Mouse (Mus musculus) olfactory bulb, adult 2 months (tissue): ENCODE measurements around the gene Ctf2. TPM values are rescaled to one million over a fixed set of nuclear protein-coding genes. Genes with fewer than 3 reads are reported as not detected.

Experiments
- H3K27ac ChIP-seq: fragments of 200-500 bp; 2 replicates; pipeline ENCODE4 v1.5.1; 2012; ENCODE audit warnings: low read depth, low read length; ENCODE audit not compliant: insufficient read depth
- H3K4me1 ChIP-seq: fragments of 200-500 bp; 2 replicates; pipeline ENCODE4 v1.6.1; 2012; ENCODE audit warnings: low read length; ENCODE audit not compliant: control insufficient read depth, insufficient read depth
- H3K4me3 ChIP-seq: fragments of 200-500 bp; 2 replicates; pipeline ENCODE4 v1.5.1; 2012; ENCODE audit warnings: mild to moderate bottlenecking, low read depth, low read length, moderate library complexity; ENCODE audit not compliant: insufficient read depth
- CTCF ChIP-seq: fragments of 200-500 bp; IDR thresholded peaks from 2 replicates; pipeline ENCODE4 v1.5.1; 2012; ENCODE audit warnings: low read depth, mild to moderate bottlenecking, low read length, moderate library complexity; ENCODE audit not compliant: insufficient read depth
- POLR2A ChIP-seq: fragments of 200-500 bp; IDR thresholded peaks from 2 replicates; pipeline ENCODE4 v1.6.1; 2012; ENCODE audit warnings: mild to moderate bottlenecking, low read depth, low read length, moderate library complexity; ENCODE audit not compliant: insufficient read depth
- WGBS: fragments of 180-500 bp; shearing (Covaris S2); methylation state at CpG from one replicate; pipeline ENCODE4 v1.1.7; 2018; 5-methylcytosine and 5-hydroxymethylcytosine counted together
- polyA plus RNA-seq: library from polyadenylated mRNA; stranded (reverse); fragments of >200 nt; gene quantifications from 2 replicates; pipeline ENCODE4 v1.2.4, GENCODE M21; 2012; ENCODE audit warnings: low replicate concordance; ENCODE audit not compliant: missing spikeins, insufficient read depth, insufficient read length

Gene Ctf2
- polyA plus RNA-seq, 1 experiment: not detected

GRCm38 (mm10) chr7:127771262-127771661 lies 39.3 kb upstream of the Ctf2 start:
- peaks cover 23% of the 10 kb centered on the region for H3K4me1 ChIP-seq
- TF ChIP-seq CTCF (no peak), POLR2A (no peak)
- 55% methylated on average over 5 of the region's 5 CpGs for WGBS
- no peak overlapping the region for H3K4me3 ChIP-seq
- H3K27ac ChIP-seq: 0 out of 2 replicates have a peak overlapping the region, but pooled peaks have one; percentile 5

DNA sequence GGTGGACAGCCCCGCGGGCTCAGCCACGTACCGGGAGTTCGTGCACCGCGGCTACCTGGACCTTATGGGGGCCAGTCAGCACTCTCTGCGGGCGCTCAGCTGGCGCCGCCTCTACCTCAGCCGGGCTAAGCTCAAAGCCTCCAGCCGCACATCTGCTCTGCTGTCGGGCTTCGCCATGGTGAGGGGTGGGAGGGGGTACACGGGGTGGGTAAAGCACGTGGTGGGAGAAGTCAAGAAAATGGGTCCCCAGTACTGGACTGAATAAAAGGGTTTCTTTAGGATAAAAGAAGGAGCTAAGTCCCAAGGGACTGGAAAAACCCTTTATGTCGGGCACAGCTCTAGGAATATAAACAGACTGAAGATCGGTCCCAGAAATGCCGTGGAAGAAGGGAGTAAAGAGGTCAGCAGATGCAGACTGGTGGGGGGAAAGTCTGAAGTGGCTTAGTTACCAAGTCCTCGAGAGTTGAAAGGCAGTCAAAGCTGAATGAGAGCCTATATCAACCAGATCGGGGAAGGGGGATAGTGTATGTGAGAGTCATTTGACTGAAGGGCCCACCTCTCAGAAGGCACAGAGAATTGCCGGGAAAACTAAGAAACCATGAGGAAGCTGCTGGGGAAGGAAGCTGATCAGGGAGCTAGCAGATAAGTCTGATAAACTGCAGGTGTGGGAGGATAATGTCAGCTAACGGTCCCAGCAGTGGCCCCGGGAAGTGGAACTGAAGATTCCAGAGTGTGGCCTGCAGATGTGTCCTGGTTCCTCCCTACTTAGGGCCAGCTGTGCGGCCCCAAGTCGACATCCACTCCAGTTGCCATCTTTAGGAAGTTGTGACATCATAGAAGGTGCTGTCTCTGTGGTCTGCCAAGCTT lies 38.3 kb upstream of the Ctf2 start:
- peak overlapping the region; percentile 64 for H3K4me3 ChIP-seq
- peaks cover 23% of the 10 kb centered on the region for H3K4me1 ChIP-seq
- WGBS: 3% methylated on average over 27 of the region's 27 CpGs
- peak overlapping the region; percentile 92 for H3K27ac ChIP-seq
- TF ChIP-seq CTCF (no peak), POLR2A (no peak)

DNA sequence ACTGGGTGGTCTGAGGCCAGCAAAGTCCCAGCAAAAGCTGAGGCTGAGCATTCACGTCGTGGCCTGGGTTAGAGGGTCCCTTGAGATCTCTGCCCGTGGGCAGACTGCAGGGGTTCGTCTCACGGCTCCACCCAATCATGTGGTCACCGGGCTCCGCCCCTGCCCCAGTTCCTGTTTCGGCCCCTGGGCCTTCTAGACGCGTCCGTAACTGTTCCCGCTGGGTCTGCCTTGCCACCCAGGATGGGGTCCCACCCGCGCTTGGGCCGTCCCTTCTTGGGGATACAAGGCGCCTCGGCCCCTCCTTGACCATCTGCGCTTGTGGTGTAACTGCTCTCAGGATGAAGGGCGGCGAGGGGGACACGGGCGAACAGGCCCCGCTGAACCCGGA lies 37.7 kb upstream of the Ctf2 start, which contains the start of gene Orai3:
Gene Orai3, plus strand, starts transcription at position 165 of the 388 bp plus-strand sequence.
- H3K4me3 ChIP-seq: peak within 1 kb of the TSS; percentile 64
- peak within 1 kb of the TSS; percentile 92 for H3K27ac ChIP-seq
- H3K4me1 ChIP-seq: peaks cover 23% of the 10 kb centered on the region
- TF ChIP-seq CTCF (no peak), POLR2A (0 out of 2 replicates have a peak, but pooled peaks have one; percentile 52)
- WGBS: under 1% methylated on average over 24 of the region's 24 CpGs

- peak overlapping the region; percentile 64 for H3K4me3 ChIP-seq
- whole genome bisulfite sequencing: 2% methylated on average over 16 of the region's 16 CpGs
- no peak for TF ChIP-seq POLR2A
- TF ChIP-seq CTCF: no peak
- H3K27ac ChIP-seq: peak overlapping the region; percentile 92
- peaks cover 23% of the 10 kb centered on the region for H3K4me1 ChIP-seq
Observed at GRCm38 (mm10) chr7:127768997-127769593, 37.1 kb upstream of the Ctf2 start.

DNA sequence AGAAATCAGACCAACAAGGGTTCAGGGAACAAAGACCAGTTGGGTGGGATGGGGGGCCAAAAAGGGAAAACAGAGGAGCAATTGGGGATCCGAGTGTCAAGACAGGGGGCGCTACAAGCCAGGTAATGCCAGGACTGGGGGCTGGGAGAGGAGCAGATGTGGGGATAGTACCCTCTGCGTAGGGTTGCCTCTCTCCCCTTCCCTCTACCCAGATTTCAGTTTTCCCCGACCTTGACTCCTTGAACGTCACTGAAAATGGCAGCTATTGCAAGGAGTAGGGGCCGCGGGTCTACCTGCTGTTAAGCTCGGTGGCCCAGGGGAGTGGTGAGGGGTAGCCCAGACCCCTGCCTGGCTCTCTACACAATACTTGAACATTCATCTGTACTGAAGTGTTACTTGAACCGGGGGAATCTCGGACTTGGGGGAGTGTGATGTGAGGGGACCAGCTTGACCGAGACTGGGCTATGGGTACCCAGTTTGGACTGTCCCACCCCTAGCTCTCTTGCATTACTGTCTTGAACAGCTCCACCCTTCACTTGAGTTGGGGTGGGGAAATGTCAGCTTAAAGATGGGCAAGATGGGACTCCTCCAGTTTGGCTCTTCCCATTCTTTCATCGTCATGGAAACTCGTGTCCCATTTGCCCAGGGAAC lies 36.5 kb upstream of the Ctf2 start:
- WGBS: 48% methylated on average over 13 of the region's 13 CpGs

GRCm38 (mm10) chr7:127767671-127768345 lies 35.8 kb upstream of the Ctf2 start:
- no peak for TF ChIP-seq POLR2A
- no peak for TF ChIP-seq CTCF
- H3K4me3 ChIP-seq: no peak overlapping the region
- no peak overlapping the region for H3K27ac ChIP-seq
- WGBS: 92% methylated on average over 19 of the region's 19 CpGs
- peaks cover 23% of the 10 kb centered on the region for H3K4me1 ChIP-seq

More for the DNA sequence above, 36.5 kb upstream of the Ctf2 start:
- Histone ChIP-seq H3K27ac (peak overlapping the region; percentile 69; the same call in 1 of the 2 replicates), H3K4me1 (peaks cover 23% of the 10 kb centered on the region), H3K4me3 (peak overlapping the region; percentile 28; the same call in 1 of the 2 replicates)
- TF ChIP-seq CTCF: no peak
- no peak for TF ChIP-seq POLR2A

DNA sequence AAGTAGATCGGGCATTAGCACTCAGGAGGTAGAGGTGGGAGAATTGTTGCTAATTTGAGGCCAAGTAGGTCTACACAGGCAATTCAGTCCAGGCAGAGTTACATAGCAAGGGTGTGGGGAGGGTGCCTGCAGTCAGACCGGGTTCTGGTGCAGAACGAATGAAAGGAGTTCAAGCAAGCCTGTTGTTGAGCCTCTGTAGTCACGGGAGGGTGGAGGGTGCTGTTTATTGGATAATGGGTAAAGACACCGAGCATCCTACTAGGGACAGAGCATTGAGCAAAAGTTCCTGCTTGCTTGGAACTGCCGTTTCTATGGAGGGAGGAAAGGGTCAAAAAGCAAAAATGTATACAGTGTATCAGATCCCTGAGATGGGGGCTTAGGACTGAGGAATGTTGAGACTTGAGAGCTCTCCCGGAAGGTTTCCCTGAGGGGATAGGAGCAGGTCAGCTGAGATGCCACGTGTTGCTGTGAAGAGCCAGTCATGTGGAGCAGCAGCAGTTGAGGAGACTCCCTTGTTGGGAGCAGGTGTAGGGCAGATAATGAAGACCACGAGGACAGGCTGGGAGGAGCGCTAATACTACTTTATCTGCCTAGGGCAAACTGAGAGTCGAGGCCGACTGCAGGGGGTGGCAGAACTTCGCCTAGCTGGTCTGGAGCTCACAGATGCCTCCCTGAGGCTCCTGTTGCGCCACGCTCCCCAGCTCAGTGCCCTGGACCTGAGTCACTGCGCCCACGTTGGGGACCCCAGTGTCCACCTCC lies 35.1 kb upstream of the Ctf2 start:
- Histone ChIP-seq H3K4me1 (peaks cover 23% of the 10 kb centered on the region), H3K4me3 (no peak overlapping the region), H3K27ac (no peak overlapping the region)
- WGBS: 73% methylated on average over 17 of the region's 17 CpGs
- no peak for TF ChIP-seq POLR2A
- TF ChIP-seq CTCF: no peak

DNA sequence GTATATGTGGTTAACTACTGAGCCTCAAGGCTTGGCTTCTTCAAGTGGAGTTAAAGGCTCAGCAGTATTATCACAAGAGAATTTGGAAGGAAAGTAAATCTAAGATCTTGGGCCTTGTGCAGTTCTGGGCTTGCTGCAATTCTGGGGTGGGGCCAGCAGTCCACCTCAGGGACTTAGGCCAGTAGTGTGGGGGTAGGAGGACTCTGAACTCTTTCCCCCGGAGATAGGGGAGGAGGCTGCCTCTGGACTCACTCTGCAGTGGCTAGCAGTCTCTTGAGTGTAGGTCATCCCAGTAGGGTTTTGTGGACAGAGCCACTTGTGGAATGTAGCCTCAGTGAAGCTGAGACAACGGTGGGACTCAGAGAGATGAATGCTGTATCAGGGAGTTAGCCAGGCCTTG lies 33.8 kb upstream of the Ctf2 start:
- peaks cover 19% of the 10 kb centered on the region for H3K4me1 ChIP-seq
- 82% methylated on average over 2 of the region's 2 CpGs for WGBS
- TF ChIP-seq POLR2A: no peak
- no peak for TF ChIP-seq CTCF
- no peak overlapping the region for H3K4me3 ChIP-seq
- no peak overlapping the region for H3K27ac ChIP-seq
